Mouse (Mus musculus) midbrain, embryonic 16.5 days (tissue): Measurements from ENCODE around the gene Slc3a1. TPM values are rescaled to one million over a fixed set of nuclear protein-coding genes. Genes with fewer than 3 reads are reported as not detected.

Source experiments
- ATAC-seq: fragments of 200-750 bp; cut with Nextera tagmentation; 2 replicates; pipeline ENCODE4 v1.8.0; 2017; ENCODE audit warnings: moderate TSS enrichment
- H3K27ac ChIP-seq: fragments of 300-500 bp; sonication (generic); 2 replicates; pipeline ENCODE4 v1.5.1; 2014; ENCODE audit warnings: mild to moderate bottlenecking, low read length, mixed read lengths
- H3K27me3 ChIP-seq: fragments of 300-500 bp; sonication (generic); 2 replicates; pipeline ENCODE4 v1.6.1; 2014; ENCODE audit warnings: low read depth, low read length, mixed read lengths; ENCODE audit not compliant: control insufficient read depth, insufficient read depth
- H3K36me3 ChIP-seq: fragments of 300-500 bp; sonication (generic); 2 replicates; pipeline ENCODE4 v1.6.1; 2014; ENCODE audit warnings: mild to moderate bottlenecking, low read length, moderate library complexity, mixed read lengths; ENCODE audit not compliant: control insufficient read depth, insufficient read depth
- H3K4me1 ChIP-seq: fragments of 300-500 bp; sonication (generic); 2 replicates; pipeline ENCODE4 v1.6.1; 2014; ENCODE audit warnings: mild to moderate bottlenecking, low read length, mixed read lengths; ENCODE audit not compliant: control insufficient read depth, insufficient read depth
- H3K4me2 ChIP-seq: fragments of 300-500 bp; sonication (generic); 2 replicates; pipeline ENCODE4 v1.6.1; 2014; ENCODE audit warnings: mild to moderate bottlenecking, low read length, mixed read lengths
- H3K4me3 ChIP-seq: fragments of 300-500 bp; sonication (generic); 2 replicates; pipeline ENCODE4 v1.5.1; 2014; ENCODE audit warnings: low read depth, mild to moderate bottlenecking, low read length, moderate library complexity, mixed read lengths
- H3K9ac ChIP-seq: fragments of 300-500 bp; sonication (generic); 2 replicates; pipeline ENCODE4 v1.6.1; 2014; ENCODE audit warnings: low read depth, low read length, mixed read lengths
- H3K9me3 ChIP-seq: fragments of 300-500 bp; sonication (generic); replicated peaks from 2 replicates; pipeline ENCODE4 v1.6.1; 2014; ENCODE audit warnings: mild to moderate bottlenecking, low read length, mixed read lengths; ENCODE audit not compliant: control insufficient read depth, poor library complexity, severe bottlenecking
- WGBS: fragments of 180-500 bp; shearing (Covaris S2); extraction: QIAGEN DNeasy Blood & Tissue Kit; methylation state at CpG from one replicate; pipeline ENCODE4 v1.1.7; 2014; 5-methylcytosine and 5-hydroxymethylcytosine counted together
- polyA plus RNA-seq: library from polyadenylated mRNA; unstranded; fragments of >200 nt; fragmentation: Nextera tagmentation; extraction: Ambion mirVana; gene quantifications from 2 replicates; pipeline ENCODE4 v1.2.1, GENCODE M21; 2015

Gene Slc3a1
- polyA plus RNA-seq, 1 experiment from 2014 or later, result 0.20 TPM

GRCm38 (mm10) chr17:85070658-85071057, 42.5 kb downstream of the Slc3a1 start:
- peaks cover 7% of the 10 kb centered on the region for H3K4me1 ChIP-seq
- no peak overlapping the region for H3K4me3 ChIP-seq
- 95% methylated on average over 6 of the region's 6 CpGs for WGBS
- peaks cover 37% of the 10 kb centered on the region for H3K36me3 ChIP-seq
- H3K4me2 ChIP-seq, result no peak overlapping the region
- H3K9me3 ChIP-seq, result no peaks in the 10 kb centered on the region
- H3K27ac ChIP-seq, result no peak overlapping the region
- H3K9ac ChIP-seq, result no peak overlapping the region
- no peaks in the 10 kb centered on the region for H3K27me3 ChIP-seq
- no peak for ATAC-seq

- Histone ChIP-seq H3K9ac (no peak overlapping the region), H3K27ac (no peak overlapping the region), H3K27me3 (no peaks in the 10 kb centered on the region), H3K9me3 (no peaks in the 10 kb centered on the region), H3K4me2 (no peak overlapping the region), H3K4me3 (no peak overlapping the region), H3K4me1 (peaks cover 7% of the 10 kb centered on the region), H3K36me3 (peaks cover 31% of the 10 kb centered on the region)
- WGBS, result 89% methylated on average over 8 of the region's 8 CpGs
- ATAC-seq, result no peak
Measured at GRCm38 (mm10) chr17:85071088-85071775, 43.1 kb downstream of the Slc3a1 start.

- ATAC-seq, result peak; percentile 61; the same call in 1 of the 2 replicates
- Histone ChIP-seq H3K27me3 (no peaks in the 10 kb centered on the region), H3K36me3 (peaks cover 32% of the 10 kb centered on the region), H3K4me3 (no peak overlapping the region), H3K4me2 (no peak overlapping the region), H3K27ac (peak overlapping the region; percentile 39; the same call in 1 of the 2 replicates), H3K4me1 (peaks cover 7% of the 10 kb centered on the region), H3K9me3 (no peaks in the 10 kb centered on the region), H3K9ac (0 out of 2 replicates have a peak overlapping the region, but pooled peaks have one; percentile 10)
- 16% methylated on average over 11 of the region's 11 CpGs for WGBS
Measured at GRCm38 (mm10) chr17:85072383-85072782, 44.2 kb downstream of the Slc3a1 start.

- Histone ChIP-seq H3K36me3 (peaks cover 39% of the 10 kb centered on the region), H3K9ac (no peak overlapping the region), H3K4me3 (no peak overlapping the region), H3K27me3 (no peaks in the 10 kb centered on the region), H3K4me2 (no peak overlapping the region), H3K27ac (no peak overlapping the region), H3K9me3 (no peaks in the 10 kb centered on the region), H3K4me1 (peaks cover 7% of the 10 kb centered on the region)
- WGBS, result 42% methylated on average over 7 of the region's 7 CpGs
- no peak for ATAC-seq
Measured at GRCm38 (mm10) chr17:85073214-85073613, 45.0 kb downstream of the Slc3a1 start.

GRCm38 (mm10) chr17:85074083-85074482, 45.9 kb downstream of the Slc3a1 start:
- Histone ChIP-seq H3K4me2 (no peak overlapping the region), H3K27me3 (no peaks in the 10 kb centered on the region), H3K4me3 (no peak overlapping the region), H3K36me3 (peaks cover 43% of the 10 kb centered on the region), H3K27ac (no peak overlapping the region), H3K9me3 (no peaks in the 10 kb centered on the region), H3K4me1 (peaks cover 7% of the 10 kb centered on the region), H3K9ac (no peak overlapping the region)
- 96% methylated on average over 4 of the region's 4 CpGs for WGBS
- ATAC-seq, result no peak

GRCm38 (mm10) chr17:85079276-85079675, 51.1 kb downstream of the Slc3a1 start:
- H3K4me2 ChIP-seq, result no peak overlapping the region
- 89% methylated on average over 3 of the region's 3 CpGs for WGBS
- no peak overlapping the region for H3K4me3 ChIP-seq
- H3K9me3 ChIP-seq, result no peaks in the 10 kb centered on the region
- H3K4me1 ChIP-seq, result no peaks in the 10 kb centered on the region
- H3K27ac ChIP-seq, result no peak overlapping the region
- ATAC-seq, result no peak
- no peak overlapping the region for H3K9ac ChIP-seq
- H3K36me3 ChIP-seq, result peaks cover 27% of the 10 kb centered on the region
- no peaks in the 10 kb centered on the region for H3K27me3 ChIP-seq

GRCm38 (mm10) chr17:85080781-85081180, 52.6 kb downstream of the Slc3a1 start:
- WGBS, result 97% methylated on average over 11 of the region's 11 CpGs
- no peak overlapping the region for H3K4me2 ChIP-seq
- H3K4me1 ChIP-seq, result no peaks in the 10 kb centered on the region
- no peaks in the 10 kb centered on the region for H3K9me3 ChIP-seq
- H3K4me3 ChIP-seq, result no peak overlapping the region
- H3K9ac ChIP-seq, result no peak overlapping the region
- ATAC-seq, result no peak
- H3K27ac ChIP-seq, result no peak overlapping the region
- H3K36me3 ChIP-seq, result peaks cover 27% of the 10 kb centered on the region
- H3K27me3 ChIP-seq, result no peaks in the 10 kb centered on the region

- Histone ChIP-seq H3K27ac (no peak overlapping the region), H3K4me2 (no peak overlapping the region), H3K4me1 (peaks cover 11% of the 10 kb centered on the region), H3K9me3 (no peaks in the 10 kb centered on the region), H3K27me3 (no peaks in the 10 kb centered on the region), H3K9ac (no peak overlapping the region), H3K36me3 (peaks cover 5% of the 10 kb centered on the region; the same call in 1 of the 2 replicates), H3K4me3 (no peak overlapping the region)
- WGBS, result 91% methylated on average over 2 of the region's 2 CpGs
- ATAC-seq, result no peak
Measured at GRCm38 (mm10) chr17:85085335-85085734, 57.2 kb downstream of the Slc3a1 start.

- Histone ChIP-seq H3K9me3 (no peaks in the 10 kb centered on the region), H3K9ac (no peak overlapping the region), H3K4me3 (no peak overlapping the region), H3K4me2 (no peak overlapping the region), H3K36me3 (no peaks in the 10 kb centered on the region), H3K27me3 (no peaks in the 10 kb centered on the region), H3K27ac (no peak overlapping the region), H3K4me1 (peaks cover 14% of the 10 kb centered on the region)
- no peak for ATAC-seq
- WGBS, result 89% methylated on average over 1 of the region's 1 CpGs
Measured at GRCm38 (mm10) chr17:85086501-85086900, 58.3 kb downstream of the Slc3a1 start.
